Mouse (Mus musculus): ENCODE measurements around the gene Foxn3. TPM values are rescaled to one million over a fixed set of nuclear protein-coding genes. Genes with fewer than 3 reads are reported as not detected.

Gene Foxn3
- total and polyA plus RNA-seq, 3 experiments = 9.7 to 26.8 (median 11.0) TPM

- dilution Hi-C loops (cut with MboI; ENCODE audit: extremely low pct_ligation_motif_present, extremely low pct_unique_long_range_greater_than_20kb, low sequenced_read_pairs) (no loop called here), in situ Hi-C loops (cut with MboI; ENCODE audit: low pct_ligation_motif_present, low pct_unique_long_range_greater_than_20kb, low sequenced_read_pairs) (no loop called here)
- TF ChIP-seq ZC3H11A (IDR thresholded peaks at IDR 0.05; ENCODE audit: low read depth, low read length) = no peak
- no peak for TF ChIP-seq JUN (IDR thresholded peaks at IDR 0.05; ENCODE audit: insufficient read depth, low read depth, low read length)
- TF ChIP-seq ZMIZ1 (IDR thresholded peaks at IDR 0.05; ENCODE audit: low read depth, low read length) = no peak
- TF ChIP-seq GABPA (IDR thresholded peaks at IDR 0.05; ENCODE audit: insufficient replicate concordance, low read depth, low read length) = no peak
- TF ChIP-seq CHD1 (IDR thresholded peaks at IDR 0.05; ENCODE audit: low read depth, low read length) = no peak
- TF ChIP-seq USF1 (IDR thresholded peaks at IDR 0.05; ENCODE audit: low read depth, low read length) = no peak
- no peak for TF ChIP-seq BHLHE40 (IDR thresholded peaks at IDR 0.05; ENCODE audit: low read depth, low read length)
- no peak for TF ChIP-seq PAX5 (IDR thresholded peaks at IDR 0.05; ENCODE audit: low read length)
- no peak for TF ChIP-seq ZNF384 (IDR thresholded peaks at IDR 0.05; ENCODE audit: low read depth, low read length)
- TF ChIP-seq E2F4 (IDR thresholded peaks at IDR 0.05; ENCODE audit: insufficient replicate concordance, low read depth, low read length) = no peak
- TF ChIP-seq CHD2 (IDR thresholded peaks at IDR 0.05; ENCODE audit: low read length) = no peak
- no peak for TF ChIP-seq KAT2A (IDR thresholded peaks at IDR 0.05; ENCODE audit: insufficient replicate concordance, low read length)
- Histone ChIP-seq H3K27ac (ENCODE audit: insufficient read depth, low read depth) (no peak overlapping the region), H3K4me2 (ENCODE audit: insufficient read depth, low read depth, poor library complexity, severe bottlenecking) (no peak overlapping the region), H3K36me3 (replicated peaks in 1 of 2; ENCODE audit: control insufficient read depth in 1 of 2, insufficient read depth in 1 of 2, low read length in 1 of 2) (peaks cover 5 to 35% of the 10 kb centered on the region in 2 experiments), H3K79me2 (replicated peaks; ENCODE audit: control insufficient read depth, extremely low read depth, insufficient read depth, poor library complexity, severe bottlenecking) (no peaks in the 10 kb centered on the region; the same call in 1 of the 2 replicates), H3K9me3 (replicated peaks; ENCODE audit: low read length) (no peaks in the 10 kb centered on the region), H3K4me3 (replicated peaks in 1 of 3; ENCODE audit: low read depth in 2 of 3, low read length in 2 of 3, poor library complexity in 1 of 3) (no peak overlapping the region), H3K4me1 (ENCODE audit: control insufficient read depth in 1 of 2, insufficient read depth in 2 of 2) (peaks cover 2 to 28% of the 10 kb centered on the region in 2 experiments; a peak in 2 of 4 replicates), H3K27me3 (replicated peaks) (no peaks in the 10 kb centered on the region), H3K9ac (ENCODE audit: insufficient read depth, low read depth) (no peak overlapping the region)
- no peak for DNase-seq (ENCODE audit: extremely low read depth)
Measured at GRCm38 (mm10) chr12:99232478-99232877, 330.9 kb downstream of the Foxn3 start.

DNA sequence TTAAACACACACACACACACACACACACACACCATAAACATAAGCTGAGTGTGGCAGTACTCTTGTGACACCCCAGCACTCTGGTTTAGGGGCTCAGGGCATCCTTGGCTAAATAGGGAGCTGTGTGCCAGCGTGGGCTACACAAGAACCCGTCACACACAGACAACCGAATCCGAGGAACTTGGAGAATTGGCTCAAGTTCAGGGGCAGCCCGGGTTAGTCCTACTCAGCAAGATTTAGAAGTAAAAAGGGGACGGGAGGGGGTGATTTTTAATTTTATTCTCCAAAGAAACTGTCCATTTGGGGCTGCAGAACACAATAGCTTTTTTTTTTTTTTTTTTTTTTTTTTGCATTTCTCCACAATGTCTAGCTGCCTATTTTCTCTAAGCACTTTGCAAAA lies 332.1 kb downstream of the Foxn3 start:
- Histone ChIP-seq H3K27ac (ENCODE audit: insufficient read depth, low read depth) (no peak overlapping the region), H3K27me3 (replicated peaks) (no peaks in the 10 kb centered on the region), H3K4me3 (replicated peaks in 1 of 3; ENCODE audit: low read depth in 2 of 3, low read length in 2 of 3, poor library complexity in 1 of 3) (no peak overlapping the region), H3K4me2 (ENCODE audit: insufficient read depth, low read depth, poor library complexity, severe bottlenecking) (no peak overlapping the region), H3K9me3 (replicated peaks; ENCODE audit: low read length) (no peaks in the 10 kb centered on the region), H3K4me1 (ENCODE audit: control insufficient read depth in 1 of 2, insufficient read depth in 2 of 2) (peaks cover 2 to 39% of the 10 kb centered on the region in 2 experiments; a peak in 2 of 4 replicates), H3K9ac (ENCODE audit: insufficient read depth, low read depth) (no peak overlapping the region), H3K36me3 (replicated peaks in 1 of 2; ENCODE audit: control insufficient read depth in 1 of 2, insufficient read depth in 1 of 2, low read length in 1 of 2) (peaks cover 5 to 30% of the 10 kb centered on the region in 2 experiments), H3K79me2 (replicated peaks; ENCODE audit: control insufficient read depth, extremely low read depth, insufficient read depth, poor library complexity, severe bottlenecking) (no peaks in the 10 kb centered on the region; the same call in 1 of the 2 replicates)
- dilution Hi-C loops (cut with MboI; ENCODE audit: extremely low pct_ligation_motif_present, extremely low pct_unique_long_range_greater_than_20kb, low sequenced_read_pairs) (no loop called here), in situ Hi-C loops (cut with MboI; ENCODE audit: low pct_ligation_motif_present, low pct_unique_long_range_greater_than_20kb, low sequenced_read_pairs) (no loop called here)
- DNase-seq (ENCODE audit: extremely low read depth) = no peak
- no peak for TF ChIP-seq JUN (IDR thresholded peaks at IDR 0.05; ENCODE audit: insufficient read depth, low read depth, low read length)
- TF ChIP-seq JUND (conservative IDR thresholded peaks at IDR 0.05; ENCODE audit: low read depth, low read length) = no peak
- TF ChIP-seq MAZ (IDR thresholded peaks at IDR 0.05; ENCODE audit: low read depth, low read length) = no peak
- no peak for TF ChIP-seq MAX (IDR thresholded peaks at IDR 0.05; ENCODE audit: low read length)
- TF ChIP-seq MYC (IDR thresholded peaks at IDR 0.05; ENCODE audit: low read depth, low read length) = no peak
- TF ChIP-seq RCOR1 (conservative IDR thresholded peaks at IDR 0.05; ENCODE audit: low read depth, low read length) = no peak
- TF ChIP-seq MEF2A (IDR thresholded peaks at IDR 0.05; ENCODE audit: borderline replicate concordance, low read depth, low read length) = no peak
- no peak for TF ChIP-seq EP300 (IDR thresholded peaks at IDR 0.05; ENCODE audit: low read length)
- no peak for TF ChIP-seq PAX5 (IDR thresholded peaks at IDR 0.05; ENCODE audit: low read length)
- TF ChIP-seq ZKSCAN1 (IDR thresholded peaks at IDR 0.05; ENCODE audit: borderline replicate concordance, low read depth, low read length) = no peak
- TF ChIP-seq SIN3A (IDR thresholded peaks at IDR 0.05; ENCODE audit: low read length) = no peak
- TF ChIP-seq MXI1 (IDR thresholded peaks at IDR 0.05; ENCODE audit: low read depth, low read length) = no peak
- TF ChIP-seq USF1 (IDR thresholded peaks at IDR 0.05; ENCODE audit: low read depth, low read length) = no peak
- TF ChIP-seq ZC3H11A (IDR thresholded peaks at IDR 0.05; ENCODE audit: low read depth, low read length) = no peak
- no peak for TF ChIP-seq POLR2AphosphoS2 (IDR thresholded peaks at IDR 0.05; ENCODE audit: low read depth, low read length)

Measured in CH12.LX (cell line).